Mouse (Mus musculus) layer of hippocampus, postnatal 25 days (tissue): Measurements from ENCODE around the gene Raet1e. TPM values are rescaled to one million over a fixed set of nuclear protein-coding genes. Genes with fewer than 3 reads are reported as not detected.
"Not testable (repeated sequence)": the region's sequence is repeated elsewhere in the genome, so short reads cannot be mapped to it uniquely, and the experiment has no call there.

ENCODE experiments used
- DNase-seq, 2 experiments: peaks; one replicate each; pipeline ENCODE4 v3.0.0; 2022; ENCODE audit warnings: mixed read lengths in 2 of 2, low spot score in 1 of 2; ENCODE audit errors: extremely low spot score in 1 of 2
- total RNA-seq, 2 experiments: library from RNA; stranded (reverse); gene quantifications; 2 replicates each; pipeline ENCODE4 v1.2.3; 2021

Raet1e gene
- total RNA-seq, 2 experiments from 2014 or later = not detected

GRCm38 (mm10) chr10:22270879-22271786 lies 112.8 kb downstream of the Raet1e start:
- not testable (repeated sequence) for DNase-seq

GRCm38 (mm10) chr10:22272914-22273683 lies 114.7 kb downstream of the Raet1e start:
- not testable (repeated sequence) for DNase-seq

GRCm38 (mm10) chr10:22273684-22274305 lies 115.4 kb downstream of the Raet1e start:
- no peak for DNase-seq

GRCm38 (mm10) chr10:22274445-22275057 lies 116.2 kb downstream of the Raet1e start:
- no peak for DNase-seq

- DNase-seq = not testable (repeated sequence)
Measured at GRCm38 (mm10) chr10:22278468-22278867, 120.1 kb downstream of the Raet1e start.

GRCm38 (mm10) chr10:22282816-22283215 lies 124.4 kb downstream of the Raet1e start:
- no peak for DNase-seq

- DNase-seq = no peak
Measured at GRCm38 (mm10) chr10:22295676-22296075, 137.3 kb downstream of the Raet1e start.

GRCm38 (mm10) chr10:22297033-22297762 lies 138.8 kb downstream of the Raet1e start:
- DNase-seq = no peak

GRCm38 (mm10) chr10:22297766-22298461 lies 139.5 kb downstream of the Raet1e start:
- DNase-seq = no peak

GRCm38 (mm10) chr10:22299324-22299723 lies 141.0 kb downstream of the Raet1e start:
- no peak for DNase-seq

- no peak for DNase-seq
Measured at GRCm38 (mm10) chr10:22301641-22302040, 143.3 kb downstream of the Raet1e start.

- no peak for DNase-seq
Measured at GRCm38 (mm10) chr10:22302344-22303057, 144.1 kb downstream of the Raet1e start.

- DNase-seq = no peak
Measured at GRCm38 (mm10) chr10:22303736-22304135, 145.4 kb downstream of the Raet1e start.

GRCm38 (mm10) chr10:22305801-22306200 lies 147.4 kb downstream of the Raet1e start:
- no peak for DNase-seq

GRCm38 (mm10) chr10:22306452-22306851 lies 148.1 kb downstream of the Raet1e start:
- no peak for DNase-seq

GRCm38 (mm10) chr10:22308221-22308620 lies 149.9 kb downstream of the Raet1e start:
- no peak for DNase-seq

GRCm38 (mm10) chr10:22322858-22323257 lies 164.5 kb downstream of the Raet1e start:
- DNase-seq = no peak

- DNase-seq = not testable (repeated sequence)
Measured at GRCm38 (mm10) chr10:22345721-22346120, 187.4 kb downstream of the Raet1e start.
